Mouse (Mus musculus): ENCODE measurements around the gene Gm6793.

DNA sequence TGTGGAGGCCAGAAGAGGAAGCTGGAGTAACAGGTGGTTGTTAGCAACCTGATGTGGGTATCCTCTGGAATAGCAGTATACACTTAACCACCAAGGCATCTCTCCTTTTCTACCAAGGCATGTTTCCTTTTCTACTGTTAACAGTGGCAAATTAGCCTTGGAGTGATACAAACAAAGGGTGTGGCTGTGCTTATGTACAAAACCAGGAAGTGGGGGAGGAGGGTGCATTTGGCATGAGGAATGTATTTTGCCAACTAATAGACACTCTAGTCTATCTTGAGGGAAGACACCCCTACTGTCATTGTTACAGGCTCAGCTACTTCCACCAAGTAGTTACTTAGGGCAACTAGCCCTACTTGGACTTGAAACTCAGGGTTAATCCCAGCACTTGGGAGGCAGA lies 10.1 kb downstream of the Gm6793 start:
- TF ChIP-seq POLR2A (IDR thresholded peaks at IDR 0.05; ENCODE audit: borderline replicate concordance, insufficient read depth, low read length): no peak
- no peak for TF ChIP-seq CTCF (IDR thresholded peaks at IDR 0.05; ENCODE audit: borderline replicate concordance, insufficient read depth, low read depth, low read length)
